Comparison of ENCODE assay signal across 10 mouse cellular contexts in genomic region chr13:97237700-97238099, GRCm38 (mm10). TPM values are rescaled to one million over a fixed set of nuclear protein-coding genes. Genes with fewer than 3 reads are reported as not detected.
A peak's percentile ranks its signal among the peaks of the same experiment; 100 is the strongest.
DNase-seq lines count a peak whose midpoint lies in the region; ATAC-seq and TF ChIP-seq lines count a peak whose summit lies in the region.
"Had no signal": no experiment of that assay in that cellular context is flagged by ENCODE, and none has a peak within 500 bp of the region (broad histone marks: within the 10 kb centered on the region; RNA-seq: fewer than 3 reads in every experiment).

No protein-coding gene starts in this region.

- WGBS in kidney, embryonic 15.5 days = 61% methylated on average over 3 of the region's 3 CpGs
- WGBS in forebrain, embryonic 10.5 days = 25% methylated on average over 3 of the region's 3 CpGs
- 52% methylated on average over 3 of the region's 3 CpGs for WGBS in intestine, embryonic 16.5 days
- WGBS in cerebellum, adult 2 months = 49% methylated on average over 3 of the region's 3 CpGs

- 0 out of 2 replicates have a peak overlapping the region, but pooled peaks have one; percentile 93 for H3K27ac ChIP-seq in kidney, embryonic 15.5 days
- no peak overlapping the region for H3K27ac ChIP-seq in MEL (ENCODE audit: control insufficient read depth, low read depth, low read length)
- peak overlapping the region; percentile 62 for H3K27ac ChIP-seq in forebrain, embryonic 10.5 days
- H3K27ac ChIP-seq in intestine, embryonic 16.5 days (ENCODE audit: low read length) = peak overlapping the region; percentile 81
- H3K27ac ChIP-seq in cerebellum, adult 2 months (ENCODE audit: insufficient read depth, low read length) = no peak overlapping the region
- no peak overlapping the region for H3K27ac ChIP-seq in layer of hippocampus, adult 2 months
- H3K27ac ChIP-seq: gastrocnemius, adult 2 months had no signal

- no peak overlapping the region for H3K9ac ChIP-seq in kidney, embryonic 15.5 days
- no peak overlapping the region for H3K9ac ChIP-seq in MEL (ENCODE audit: control insufficient read depth, low read depth, low read length, poor library complexity, severe bottlenecking)
- H3K9ac ChIP-seq in intestine, embryonic 16.5 days (ENCODE audit: low read depth, low read length) = no peak overlapping the region
- H3K9ac ChIP-seq: liver, postnatal 0 days had no signal

- no peaks in the 10 kb centered on the region for H3K36me3 ChIP-seq in kidney, embryonic 15.5 days
- no peaks in the 10 kb centered on the region for H3K36me3 ChIP-seq in MEL (ENCODE audit: control insufficient read depth in 1 of 2, insufficient read depth in 2 of 2, low read length in 2 of 2)
- H3K36me3 ChIP-seq in forebrain, embryonic 10.5 days (replicated peaks) = no peaks in the 10 kb centered on the region
- H3K36me3 ChIP-seq in intestine, embryonic 16.5 days (ENCODE audit: control insufficient read depth, insufficient read depth, low read length) = no peaks in the 10 kb centered on the region

- TF ChIP-seq CTCF in MEL (IDR thresholded peaks at IDR 0.05 in 2 of 3, conservative IDR thresholded peaks at IDR 0.05 in 1 of 3; ENCODE audit: control insufficient read depth in 1 of 3, insufficient read depth in 1 of 3, low read depth in 2 of 3, low read length in 3 of 3, poor library complexity in 1 of 3, severe bottlenecking in 1 of 3) = no peak
- TF ChIP-seq CTCF in cerebellum, adult 2 months (IDR thresholded peaks at IDR 0.05; ENCODE audit: borderline replicate concordance, insufficient read depth, low read depth, low read length) = no peak
- TF ChIP-seq CTCF in layer of hippocampus, adult 2 months (conservative IDR thresholded peaks at IDR 0.05) = no peak

- no peak for TF ChIP-seq RAD21 in MEL (IDR thresholded peaks at IDR 0.05; ENCODE audit: low read depth, low read length)

- ATAC-seq in kidney, embryonic 15.5 days (replicated peaks; ENCODE audit: low FRiP score) = no peak
- no peak for ATAC-seq in intestine, embryonic 16.5 days
- ATAC-seq: liver, postnatal 0 days had no signal

- H3K79me2 ChIP-seq in MEL (ENCODE audit: control insufficient read depth, insufficient read depth, low read length, poor library complexity) = no peaks in the 10 kb centered on the region

- H3K4me1 ChIP-seq in kidney, embryonic 15.5 days = peaks cover 42% of the 10 kb centered on the region
- H3K4me1 ChIP-seq in MEL (ENCODE audit: control insufficient read depth in 1 of 2, insufficient read depth in 2 of 2, low read length in 2 of 2) = no peaks in the 10 kb centered on the region
- H3K4me1 ChIP-seq in forebrain, embryonic 10.5 days = peaks cover 64% of the 10 kb centered on the region
- peaks cover 17% of the 10 kb centered on the region for H3K4me1 ChIP-seq in intestine, embryonic 16.5 days (ENCODE audit: control insufficient read depth, insufficient read depth, low read length)
- 0 out of 2 replicates have a peak, but pooled peaks cover 6% of the 10 kb centered on the region for H3K4me1 ChIP-seq in cerebellum, adult 2 months (ENCODE audit: control insufficient read depth, insufficient read depth, low read length)

- H3K27me3 ChIP-seq in kidney, embryonic 15.5 days = no peaks in the 10 kb centered on the region
- H3K27me3 ChIP-seq in MEL (ENCODE audit: control insufficient read depth in 1 of 2, insufficient read depth in 2 of 2, low read length in 2 of 2) = no peaks in the 10 kb centered on the region
- peaks cover 22% of the 10 kb centered on the region for H3K27me3 ChIP-seq in forebrain, embryonic 10.5 days (ENCODE audit: poor library complexity, severe bottlenecking)
- no peaks in the 10 kb centered on the region for H3K27me3 ChIP-seq in intestine, embryonic 16.5 days (replicated peaks; ENCODE audit: control insufficient read depth, insufficient read depth, low read length)
- H3K27me3 ChIP-seq in cerebellum, adult 2 months (ENCODE audit: control insufficient read depth, insufficient read depth, low read length) = no peaks in the 10 kb centered on the region; the same call in 1 of the 2 replicates

- TF ChIP-seq POLR2A in MEL (IDR thresholded peaks at IDR 0.05; ENCODE audit: control insufficient read depth in 1 of 2, insufficient read depth in 1 of 2, low read depth in 1 of 2, low read length in 2 of 2, poor library complexity in 1 of 2) = no peak
- no peak for TF ChIP-seq POLR2A in cerebellum, adult 2 months (IDR thresholded peaks at IDR 0.05; ENCODE audit: borderline replicate concordance, insufficient read depth, low read length)

- H3K4me3 ChIP-seq in kidney, embryonic 15.5 days (replicated peaks) = no peak overlapping the region
- H3K4me3 ChIP-seq in MEL (ENCODE audit: control insufficient read depth in 1 of 2, insufficient read depth in 1 of 2, low read depth in 2 of 2, low read length in 2 of 2) = no peak overlapping the region
- no peak overlapping the region for H3K4me3 ChIP-seq in forebrain, embryonic 10.5 days
- H3K4me3 ChIP-seq in intestine, embryonic 16.5 days (ENCODE audit: low read length) = no peak overlapping the region
- H3K4me3 ChIP-seq in cerebellum, adult 2 months (replicated peaks; ENCODE audit: insufficient read depth, low read depth, low read length) = no peak overlapping the region
- H3K4me3 ChIP-seq in layer of hippocampus, adult 2 months = no peak overlapping the region
- H3K4me3 ChIP-seq: gastrocnemius, adult 2 months had no signal

- no peak for DNase-seq in kidney, postnatal 36 days
- DNase-seq in MEL (ENCODE audit: low read depth, low spot score) = no peak
- DNase-seq in forebrain, embryonic 10.5 days (ENCODE audit: extremely low spot score, low spot score) = no peak
- DNase-seq in ovary, postnatal 36 days (ENCODE audit: low spot score) = no peak
- no peak for DNase-seq in cerebellum, adult 2 months
- no peak for DNase-seq in layer of hippocampus, adult 2 months (ENCODE audit: low spot score in 2 of 2)
- DNase-seq: gastrocnemius, adult 2 months; liver, postnatal 0 days had no signal

- TF ChIP-seq EP300 in MEL (IDR thresholded peaks at IDR 0.05; ENCODE audit: low read depth in 1 of 2, low read length in 2 of 2) = no peak

- H3K9me3 ChIP-seq in kidney, embryonic 15.5 days (replicated peaks) = no peaks in the 10 kb centered on the region
- H3K9me3 ChIP-seq in MEL (replicated peaks; ENCODE audit: insufficient read depth, low read length) = no peaks in the 10 kb centered on the region
- no peaks in the 10 kb centered on the region for H3K9me3 ChIP-seq in forebrain, embryonic 10.5 days
- H3K9me3 ChIP-seq in intestine, embryonic 16.5 days (ENCODE audit: control insufficient read depth, low read length) = no peaks in the 10 kb centered on the region

- no peak overlapping the region for H3K4me2 ChIP-seq in kidney, embryonic 15.5 days
- no peak overlapping the region for H3K4me2 ChIP-seq in intestine, embryonic 16.5 days (ENCODE audit: low read depth, low read length)

TF ChIP-seq in MEL, 35 proteins besides CTCF, POLR2A, EP300 and RAD21:
- peak; percentile 54; the same call in 1 of the 2 replicates for TF ChIP-seq TBP (IDR thresholded peaks at IDR 0.05; ENCODE audit: low read depth, low read length)
- no peak for TF ChIP-seq MEF2A (IDR thresholded peaks at IDR 0.05; ENCODE audit: extremely low read depth, insufficient replicate concordance, low read depth, low read length, poor library complexity, severe bottlenecking)
- no peak for TF ChIP-seq JUND (IDR thresholded peaks at IDR 0.05; ENCODE audit: low read depth, low read length)

RNA-seq across cellular contexts. Expression of gene Enc1, which starts 3.2 kb away (rescaled TPM):
- polyA plus RNA-seq in kidney, embryonic 15.5 days (2015; fragmentation: Nextera tagmentation; extraction: Ambion mirVana) = 12.0 and 15.1 TPM in 2 replicates
- total RNA-seq in MEL (2012; rRNA removed) = not detected in 2 replicates
- not detected for polyA plus RNA-seq in MEL (2012; ENCODE audit: insufficient read depth in 1 of 2, insufficient read length in 2 of 2, low read depth in 1 of 2, low replicate concordance in 2 of 2, missing spikeins in 1 of 2)
- polyA plus RNA-seq in forebrain, embryonic 10.5 days (2016; fragmentation: Nextera tagmentation; extraction: Ambion mirVana) = 7.8 and 10.0 TPM in 2 replicates
- 5.8 and 6.1 TPM in 2 replicates for polyA plus RNA-seq in intestine, embryonic 16.5 days (2015; fragmentation: Nextera tagmentation; extraction: Ambion mirVana)
- 16.7 and 20.2 TPM in 2 replicates for polyA plus RNA-seq in cerebellum, adult 2 months (2012; rRNA removed)
- 100 to 1,000 TPM; 744 to 746 TPM for total RNA-seq in layer of hippocampus, adult 2 months (2021)

RNA-seq across cellular contexts. Expression of gene Hexb, which starts 39.5 kb away (rescaled TPM):
- polyA plus RNA-seq in kidney, embryonic 15.5 days (2015; fragmentation: Nextera tagmentation; extraction: Ambion mirVana) = 34.6 and 36.7 TPM in 2 replicates
- 11.1 and 12.7 TPM in 2 replicates for total RNA-seq in MEL (2012; rRNA removed)
- 10 to 100 TPM in 1 of 2 experiments, not detected in 1; 15.4 TPM for polyA plus RNA-seq in MEL (2012; ENCODE audit: insufficient read depth in 1 of 2, insufficient read length in 2 of 2, low read depth in 1 of 2, low replicate concordance in 2 of 2, missing spikeins in 1 of 2)
- polyA plus RNA-seq in forebrain, embryonic 10.5 days (2016; fragmentation: Nextera tagmentation; extraction: Ambion mirVana) = 18.4 and 20.5 TPM in 2 replicates
- polyA plus RNA-seq in intestine, embryonic 16.5 days (2015; fragmentation: Nextera tagmentation; extraction: Ambion mirVana) = 142 and 184 TPM in 2 replicates
- polyA plus RNA-seq in cerebellum, adult 2 months (2012; rRNA removed) = 61.0 and 62.9 TPM in 2 replicates
- total RNA-seq in layer of hippocampus, adult 2 months (2021) = 100 to 1,000 TPM; 118 to 124 TPM

Comparison
In these comparisons a context has a peak if more than half of its experiments do, and no peak if none do; other contexts are left out.
1. H3K27ac ChIP-seq: peak in kidney, embryonic 15.5 days (single experiment), forebrain, embryonic 10.5 days (single experiment) and intestine, embryonic 16.5 days (single experiment); none in MEL (single experiment), cerebellum, adult 2 months (single experiment) and layer of hippocampus, adult 2 months (single experiment).